Mouse (Mus musculus): ENCODE results near the gene Scgb2b18. TPM values are rescaled to one million over a fixed set of nuclear protein-coding genes. Genes with fewer than 3 reads are reported as not detected.
"Not testable (repeated sequence)": the region's sequence is repeated elsewhere in the genome, so short reads cannot be mapped to it uniquely, and the experiment has no call there.

The Scgb2b18 gene
- not detected in 2 replicates for polyA plus RNA-seq (2015; fragmentation: Nextera tagmentation; extraction: Ambion mirVana)

DNA sequence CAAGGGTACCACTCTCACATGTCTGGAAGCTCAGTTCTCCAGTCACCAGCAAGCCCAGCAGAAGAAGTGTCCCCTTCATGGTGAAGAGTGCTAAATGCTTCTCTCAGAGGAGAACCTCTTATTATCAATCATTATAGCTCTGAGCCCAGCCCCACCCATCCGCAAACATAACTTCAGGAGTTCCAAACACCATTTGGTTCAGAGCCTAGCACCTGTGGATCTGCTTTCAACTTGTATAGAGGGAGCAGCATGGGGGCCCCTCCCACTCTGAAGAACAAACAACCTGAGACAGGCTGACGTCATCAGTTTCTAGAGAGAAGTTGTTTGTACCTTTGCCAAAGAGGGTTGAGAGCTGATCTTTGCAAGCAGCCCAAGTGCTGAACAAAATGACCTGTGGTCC, at the start of gene Scgb2b18:
Scgb2b18 (minus strand) TSS at position 101 of the 400 bp plus-strand sequence.
- not testable (repeated sequence) for DNase-seq (ENCODE audit: low spot score)

GRCm38 (mm10) chr7:33185268-33185667, 11.6 kb upstream of the Scgb2b18 start, which contains the start of gene Scgb1b18:
Scgb1b18 (plus strand) TSS chr7:33185568.
- DNase-seq (ENCODE audit: low spot score), result not testable (repeated sequence)

Other genes starting within 250 kb of the Scgb2b18 start
- 0.39 TPM in 1 of 2 replicates, not detected in the other for gene Scgb2b17, start 117.3 kb downstream of the Scgb2b18 start, polyA plus RNA-seq (2015; fragmentation: Nextera tagmentation; extraction: Ambion mirVana)
- gene Scgb1b17, start 110.4 kb downstream of the Scgb2b18 start, polyA plus RNA-seq (2015; fragmentation: Nextera tagmentation; extraction: Ambion mirVana), result not detected in 2 replicates
- not detected in 2 replicates for gene Scgb1b18, start 11.7 kb upstream of the Scgb2b18 start, polyA plus RNA-seq (2015; fragmentation: Nextera tagmentation; extraction: Ambion mirVana)
- not detected in 2 replicates for gene Scgb2b19, start 106.5 kb upstream of the Scgb2b18 start, polyA plus RNA-seq (2015; fragmentation: Nextera tagmentation; extraction: Ambion mirVana)
- gene Scgb1b19, start 113.4 kb upstream of the Scgb2b18 start, polyA plus RNA-seq (2015; fragmentation: Nextera tagmentation; extraction: Ambion mirVana), result not detected in 2 replicates
- not detected in 2 replicates for gene Scgb2b20, start 192.5 kb upstream of the Scgb2b18 start, polyA plus RNA-seq (2015; fragmentation: Nextera tagmentation; extraction: Ambion mirVana)
- not detected in 2 replicates for gene Scgb1b20, start 199.4 kb upstream of the Scgb2b18 start, polyA plus RNA-seq (2015; fragmentation: Nextera tagmentation; extraction: Ambion mirVana)

Measured in thymus, postnatal 0 days (tissue).